Mouse (Mus musculus) heart, adult 2 months (tissue): ENCODE measurements around the gene Btbd9. TPM values are rescaled to one million over a fixed set of nuclear protein-coding genes. Genes with fewer than 3 reads are reported as not detected.

Experiments
- DNase-seq, 2 experiments: peaks; one replicate each; pipeline ENCODE4 v3.0.0; 2021
- H3K27ac ChIP-seq: fragments of 200-600 bp; 2 replicates; pipeline ENCODE4 v1.8.1; 2022
- H3K27me3 ChIP-seq: fragments of 200-500 bp; 2 replicates; pipeline ENCODE4 v1.6.1; 2012; ENCODE audit warnings: mild to moderate bottlenecking, low read length, inconsistent platforms, mixed read lengths; ENCODE audit not compliant: control insufficient read depth, insufficient read depth
- H3K36me3 ChIP-seq: fragments of 200-500 bp; 2 replicates; pipeline ENCODE4 v1.6.1; 2012; ENCODE audit warnings: low read length, inconsistent platforms; ENCODE audit not compliant: control insufficient read depth, insufficient read depth
- H3K4me1 ChIP-seq: fragments of 200-500 bp; 2 replicates; pipeline ENCODE4 v1.6.1; 2011; ENCODE audit warnings: low read length; ENCODE audit not compliant: control insufficient read depth, insufficient read depth
- H3K4me3 ChIP-seq: fragments of 200-600 bp; 2 replicates; pipeline ENCODE4 v1.8.1; 2022
- H3K79me2 ChIP-seq: fragments of 200-500 bp; replicated peaks from 2 replicates; pipeline ENCODE4 v1.6.1; 2012; ENCODE audit warnings: mild to moderate bottlenecking, inconsistent platforms, low read length, moderate library complexity, mixed read lengths; ENCODE audit not compliant: control insufficient read depth, insufficient read depth
- H3K9ac ChIP-seq: fragments of 200-500 bp; 2 replicates; pipeline ENCODE4 v1.6.1; 2012; ENCODE audit warnings: low read depth, mild to moderate bottlenecking, control low read depth, inconsistent platforms, low read length, mixed read lengths
- CTCF ChIP-seq: fragments of 200-600 bp; IDR thresholded peaks from 2 replicates; pipeline ENCODE4 v1.8.1; 2022; ENCODE audit warnings: antibody characterized with exemption, mild to moderate bottlenecking, moderate library complexity
- EP300 ChIP-seq: fragments of 200-500 bp; IDR thresholded peaks from 2 replicates; pipeline ENCODE4 v1.6.1; 2011; ENCODE audit warnings: low read depth, low read length, control low read depth; ENCODE audit not compliant: insufficient read depth
- POLR2A ChIP-seq: fragments of 200-500 bp; IDR thresholded peaks from 2 replicates; pipeline ENCODE4 v1.6.1; 2011; ENCODE audit warnings: mild to moderate bottlenecking, low read depth, low read length, control low read depth; ENCODE audit not compliant: insufficient read depth
- WGBS: fragments of 180-500 bp; shearing (Covaris S2); methylation state at CpG from one replicate; pipeline ENCODE4 v1.1.7; 2018; 5-methylcytosine and 5-hydroxymethylcytosine counted together
- intact Hi-C: fragments of 180-260 bp; cut with DNase I; formaldehyde crosslinking; loops from one replicate; pipeline ENCODE4 v1.15.1; 2025
- polyA plus RNA-seq: library from polyadenylated mRNA; depleted of rRNA; stranded (reverse); fragments of >200 nt; gene quantifications from 2 replicates; pipeline ENCODE4 v1.2.3, GENCODE M21; 2012
- total RNA-seq, 2 experiments: library from RNA; stranded (reverse); gene quantifications; 2 replicates each; pipeline ENCODE4 v1.2.3; 2021

Btbd9 gene
- total and polyA plus RNA-seq, 3 experiments = 8.1 to 22.0 (median 20.9) TPM

DNA sequence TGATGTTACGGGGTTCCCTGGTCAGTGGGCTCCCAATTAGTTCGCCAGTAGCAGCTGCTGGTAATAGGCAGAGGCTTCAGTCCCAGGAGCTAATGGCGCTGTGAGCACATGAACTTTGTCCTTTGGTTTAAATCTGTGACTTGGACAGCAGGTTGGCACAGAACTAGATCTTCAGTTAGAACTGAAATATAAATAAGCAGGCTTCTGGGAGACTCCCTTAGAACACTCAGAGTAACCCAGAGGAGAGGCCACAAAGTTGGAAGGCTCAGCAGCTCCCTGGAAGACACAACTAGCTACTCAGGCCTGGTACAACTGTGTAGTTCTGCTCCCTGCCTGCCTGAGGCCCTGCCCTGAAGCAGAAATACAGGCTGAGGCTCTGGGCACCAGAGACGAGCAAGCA, 313.8 kb downstream of the Btbd9 start:
- H3K4me3 ChIP-seq = no peak overlapping the region
- H3K4me1 ChIP-seq = peaks cover 7% of the 10 kb centered on the region
- H3K27me3 ChIP-seq = no peaks in the 10 kb centered on the region
- H3K9ac ChIP-seq = no peak overlapping the region
- no peak for DNase-seq
- intact Hi-C loops = no loop called here
- no peaks in the 10 kb centered on the region for H3K79me2 ChIP-seq
- no peak overlapping the region for H3K27ac ChIP-seq
- no peaks in the 10 kb centered on the region for H3K36me3 ChIP-seq
- TF ChIP-seq POLR2A (no peak), CTCF (no peak), EP300 (no peak)
- 91% methylated on average over 4 of the region's 4 CpGs for WGBS

DNA sequence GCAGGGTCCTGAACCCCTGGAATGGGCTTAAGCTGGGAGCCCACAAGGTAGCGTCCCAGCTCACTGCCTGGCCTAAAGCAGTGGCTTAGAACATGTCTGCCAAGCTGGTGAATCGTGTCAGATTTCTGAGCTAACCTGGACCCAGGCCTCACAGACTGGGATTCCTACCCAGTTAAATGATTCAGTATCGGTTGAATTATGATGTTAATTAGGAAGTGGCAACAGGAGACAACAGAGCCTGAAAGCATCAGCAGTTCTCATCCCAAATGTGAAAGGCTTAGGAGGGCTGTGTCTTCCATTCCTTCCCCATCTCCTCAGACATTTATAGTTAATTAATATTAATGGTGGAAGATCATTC, 314.3 kb downstream of the Btbd9 start:
- Histone ChIP-seq H3K79me2 (no peaks in the 10 kb centered on the region), H3K36me3 (no peaks in the 10 kb centered on the region), H3K4me1 (peaks cover 6% of the 10 kb centered on the region), H3K4me3 (no peak overlapping the region), H3K27me3 (no peaks in the 10 kb centered on the region), H3K9ac (no peak overlapping the region), H3K27ac (no peak overlapping the region)
- WGBS = 87% methylated on average over 3 of the region's 3 CpGs
- DNase-seq = no peak
- no peak for TF ChIP-seq EP300
- intact Hi-C loops = no loop called here

DNA sequence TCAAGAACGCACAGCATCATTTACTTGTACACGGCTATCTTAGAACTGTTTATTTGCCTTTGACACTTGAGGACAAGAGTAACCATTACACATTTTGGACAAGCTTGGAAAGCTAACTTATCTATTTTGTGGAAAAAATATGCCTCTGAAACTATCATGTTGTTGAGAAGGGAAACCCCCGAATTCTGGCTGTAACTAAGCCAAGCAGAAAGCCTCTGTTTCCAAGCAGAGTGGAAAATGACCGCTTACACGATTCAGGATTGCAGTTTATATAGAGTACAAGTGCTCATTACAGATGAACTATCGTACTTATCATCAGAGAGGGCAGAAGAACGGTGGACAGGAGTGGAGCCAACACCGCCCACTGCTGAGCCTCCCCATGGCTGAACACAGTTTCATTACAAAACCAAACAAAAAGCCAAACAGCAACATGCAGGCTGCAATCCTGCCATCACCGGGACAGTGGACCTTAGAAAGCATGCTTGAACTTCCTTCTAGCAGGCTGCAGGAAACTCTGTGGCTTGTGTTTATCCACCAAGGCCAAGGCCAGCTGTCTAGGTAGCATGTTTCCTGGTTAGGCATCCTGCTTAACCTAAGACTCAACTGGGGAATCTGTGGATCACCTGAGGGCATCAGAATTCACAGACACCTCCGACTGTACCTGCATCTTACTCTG, 314.8 kb downstream of the Btbd9 start:
- peaks cover 6% of the 10 kb centered on the region for H3K4me1 ChIP-seq
- H3K27me3 ChIP-seq = no peaks in the 10 kb centered on the region
- no peaks in the 10 kb centered on the region for H3K79me2 ChIP-seq
- H3K27ac ChIP-seq = no peak overlapping the region
- 50% methylated on average over 10 of the region's 10 CpGs for WGBS
- no peak overlapping the region for H3K4me3 ChIP-seq
- intact Hi-C loops = no loop called here
- no peak for DNase-seq
- TF ChIP-seq CTCF (no peak), EP300 (no peak), POLR2A (no peak)
- H3K36me3 ChIP-seq = no peaks in the 10 kb centered on the region
- no peak overlapping the region for H3K9ac ChIP-seq

DNA sequence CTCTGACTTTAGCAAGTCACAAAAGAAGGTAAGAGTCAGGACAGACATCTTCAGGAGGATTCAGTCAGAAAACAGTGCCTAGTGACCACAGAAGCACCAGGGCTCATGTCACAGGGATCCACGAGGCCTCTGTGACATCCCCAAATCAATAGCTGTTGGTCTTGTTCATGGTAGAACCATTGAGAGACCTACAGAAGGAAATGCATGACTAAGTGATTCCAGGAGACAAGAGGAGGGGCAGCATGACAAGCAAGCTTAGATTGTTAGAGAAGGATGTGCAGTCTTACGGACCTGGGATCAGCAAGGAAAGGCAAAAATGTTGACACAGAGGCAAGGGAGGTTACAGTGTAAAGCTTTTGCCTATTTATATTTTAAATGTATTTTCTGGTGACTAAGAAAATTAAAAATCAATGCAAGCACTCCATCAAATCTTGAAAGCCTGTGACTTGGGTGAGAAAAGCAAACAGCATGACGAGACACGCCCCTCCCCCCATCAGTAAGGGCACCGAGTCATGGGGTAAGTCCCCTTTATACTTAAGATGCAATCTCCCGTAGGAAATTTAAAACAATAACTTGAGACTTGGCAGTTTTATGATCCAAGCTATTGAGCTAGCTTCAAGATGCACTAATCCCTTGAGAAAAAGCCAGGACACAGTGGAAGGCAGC, 315.5 kb downstream of the Btbd9 start:
- no peak for TF ChIP-seq POLR2A
- no peak for TF ChIP-seq EP300
- no peak for TF ChIP-seq CTCF
- no peaks in the 10 kb centered on the region for H3K79me2 ChIP-seq
- no peak overlapping the region for H3K27ac ChIP-seq
- no peak for DNase-seq
- H3K27me3 ChIP-seq = no peaks in the 10 kb centered on the region
- no peaks in the 10 kb centered on the region for H3K36me3 ChIP-seq
- H3K4me1 ChIP-seq = peaks cover 6% of the 10 kb centered on the region
- H3K4me3 ChIP-seq = no peak overlapping the region
- intact Hi-C loops = no loop called here
- WGBS = 64% methylated on average over 6 of the region's 6 CpGs
- H3K9ac ChIP-seq = no peak overlapping the region

DNA sequence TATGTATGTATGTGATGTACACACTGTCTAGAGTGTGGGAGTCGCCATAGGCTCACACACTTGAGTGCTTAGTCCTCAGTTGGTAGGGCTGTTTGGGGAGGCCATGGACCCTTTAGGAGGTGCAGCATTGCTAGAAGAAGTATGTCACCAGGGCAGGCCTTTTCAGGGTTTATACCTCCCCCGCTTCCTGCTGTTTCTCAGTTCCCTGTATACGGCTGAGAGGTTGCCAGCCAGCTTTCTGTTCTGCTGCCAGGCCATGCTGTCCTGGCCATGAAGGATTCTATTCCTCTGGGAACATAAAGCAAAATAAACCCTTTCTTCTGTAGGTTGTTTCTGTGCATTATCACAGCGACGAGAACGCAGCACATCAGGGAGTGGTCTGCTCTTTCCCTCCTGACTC, 316.4 kb downstream of the Btbd9 start:
- no peak overlapping the region for H3K27ac ChIP-seq
- H3K36me3 ChIP-seq = no peaks in the 10 kb centered on the region
- no peaks in the 10 kb centered on the region for H3K79me2 ChIP-seq
- WGBS = 72% methylated on average over 6 of the region's 6 CpGs
- peaks cover 6% of the 10 kb centered on the region for H3K4me1 ChIP-seq
- TF ChIP-seq CTCF (no peak), POLR2A (no peak), EP300 (no peak)
- no peaks in the 10 kb centered on the region for H3K27me3 ChIP-seq
- no peak for DNase-seq
- H3K4me3 ChIP-seq = no peak overlapping the region
- intact Hi-C loops = loop anchor here (10.0 kb wide), 1 partner anchor 285 kb away; the partner anchor contains the start of gene Mdga1
- H3K9ac ChIP-seq = no peak overlapping the region

DNA sequence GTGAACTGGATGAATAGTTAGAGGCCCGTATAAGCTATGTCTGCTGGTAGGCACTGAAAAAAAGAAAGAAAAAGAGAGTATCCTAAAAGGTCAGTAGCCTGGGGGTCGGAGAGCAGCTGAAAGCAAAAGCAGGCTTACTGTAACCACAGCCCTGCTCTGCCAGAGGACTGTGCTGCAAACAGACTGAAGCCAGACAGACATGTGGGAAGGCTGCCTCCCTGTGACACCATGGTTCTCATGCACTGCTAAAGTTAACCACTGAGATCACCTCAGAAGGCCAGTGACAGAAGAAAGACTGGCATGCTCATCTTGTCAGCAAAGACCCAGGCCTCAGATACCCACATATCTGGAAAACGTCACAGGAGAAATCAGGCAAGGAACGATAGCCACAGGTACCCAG, 317.8 kb downstream of the Btbd9 start:
- Histone ChIP-seq H3K36me3 (no peaks in the 10 kb centered on the region), H3K79me2 (no peaks in the 10 kb centered on the region), H3K4me3 (no peak overlapping the region), H3K27me3 (no peaks in the 10 kb centered on the region), H3K4me1 (peaks cover 6% of the 10 kb centered on the region), H3K27ac (no peak overlapping the region), H3K9ac (no peak overlapping the region)
- TF ChIP-seq EP300 (peak; percentile 64; the same call in 1 of the 2 replicates), CTCF (peak; percentile 59), POLR2A (no peak)
- peak in 1 of 2 experiments; percentile 38 for DNase-seq
- intact Hi-C loops = loop anchor here (10.0 kb wide), 1 partner anchor 284 kb away; the partner anchor contains the start of gene Mdga1
- WGBS = 59% methylated on average over 4 of the region's 4 CpGs
